Mouse (Mus musculus) heart, postnatal 10 days (tissue): ENCODE data around the gene Cbx6. TPM values are rescaled to one million over a fixed set of nuclear protein-coding genes. Genes with fewer than 3 reads are reported as not detected.
A peak's percentile ranks its signal among the peaks of the same experiment; 100 is the strongest.

ENCODE experiments used
- DNase-seq, 2 experiments: peaks; one replicate each; pipeline ENCODE4 v3.0.0; 2021
- intact Hi-C: fragments of 180-260 bp; cut with DNase I; formaldehyde crosslinking; loops from one replicate; pipeline ENCODE4 v1.15.1; 2025
- total RNA-seq, 2 experiments: library from RNA; stranded (reverse); gene quantifications; 2 replicates each; pipeline ENCODE4 v1.2.3; 2021

The Cbx6 gene
- 10 to 100 TPM; 40.7 to 48.7 TPM for total RNA-seq

DNA sequence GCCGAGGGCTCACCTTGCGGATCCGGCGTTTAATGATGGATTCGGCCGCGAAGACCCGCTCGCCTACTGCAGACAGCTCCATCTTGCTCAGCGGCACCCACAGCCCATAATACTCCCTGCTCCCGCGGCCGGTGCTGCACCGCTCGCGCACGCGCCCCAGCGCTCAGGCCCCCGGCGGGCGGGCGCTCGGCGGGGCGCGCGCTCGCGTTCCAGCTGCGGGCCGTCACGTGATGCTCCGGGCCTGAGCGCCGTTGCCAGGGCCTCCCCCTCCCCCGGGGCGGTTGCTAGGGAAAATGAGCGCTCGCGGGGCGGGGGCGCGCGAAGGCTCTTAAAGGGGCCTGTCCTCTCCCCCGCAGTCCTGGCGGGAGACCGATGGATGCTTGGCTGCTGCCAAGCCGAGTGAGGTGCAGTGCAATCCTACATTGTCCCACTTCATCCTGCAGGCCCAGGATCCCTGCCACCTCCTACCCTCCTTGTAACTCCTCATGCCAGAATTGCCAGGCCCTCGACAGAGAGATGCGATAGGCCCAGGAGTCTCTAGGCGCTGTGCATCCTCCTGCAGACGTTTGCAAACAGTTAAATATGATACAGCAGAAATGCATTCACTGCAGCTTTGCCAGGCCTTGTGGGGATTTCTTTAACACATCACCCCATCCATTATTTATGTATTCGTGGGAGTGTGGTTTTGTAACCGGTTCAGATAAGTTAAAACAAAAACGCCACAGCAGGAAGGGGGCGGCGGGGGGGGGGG lies at the start of gene Cbx6, which contains the start of gene Npcd:
Gene Cbx6, minus strand, starts transcription at position 559 of the 751 bp plus-strand sequence.
Gene Npcd, minus strand, starts transcription at position 108 of the 751 bp plus-strand sequence.
- DNase-seq = peak; percentile 98 to 99
- intact Hi-C loops = loop anchor here (5.0 kb wide), 2 partner anchors 93 to 248 kb away; no protein-coding TSS in a partner anchor

DNA sequence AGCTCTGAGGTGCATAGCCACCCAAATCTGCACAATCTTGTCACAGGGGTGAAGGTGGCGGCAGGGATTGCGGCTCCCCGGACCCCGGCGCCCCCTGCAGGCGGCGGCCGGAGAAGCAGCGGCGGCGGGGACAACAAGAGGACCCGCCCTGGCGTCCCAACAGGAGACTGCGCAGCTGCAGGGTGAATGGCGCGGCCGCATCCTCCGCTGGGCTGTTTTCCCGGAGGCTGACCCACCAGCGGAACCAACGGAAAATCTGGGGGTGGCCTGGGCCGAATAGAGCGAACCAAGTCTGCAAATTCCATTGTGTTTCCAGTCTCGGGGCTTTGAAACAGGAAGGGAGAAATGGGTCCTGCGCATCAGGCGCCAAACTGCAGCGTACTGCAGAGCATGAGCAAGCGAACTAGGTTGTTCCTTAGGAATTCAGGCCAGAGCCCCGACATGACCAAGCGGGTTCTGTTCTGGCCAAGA lies 48.9 kb upstream of the Cbx6 start:
- peak; percentile 96 to 97 for DNase-seq

DNA sequence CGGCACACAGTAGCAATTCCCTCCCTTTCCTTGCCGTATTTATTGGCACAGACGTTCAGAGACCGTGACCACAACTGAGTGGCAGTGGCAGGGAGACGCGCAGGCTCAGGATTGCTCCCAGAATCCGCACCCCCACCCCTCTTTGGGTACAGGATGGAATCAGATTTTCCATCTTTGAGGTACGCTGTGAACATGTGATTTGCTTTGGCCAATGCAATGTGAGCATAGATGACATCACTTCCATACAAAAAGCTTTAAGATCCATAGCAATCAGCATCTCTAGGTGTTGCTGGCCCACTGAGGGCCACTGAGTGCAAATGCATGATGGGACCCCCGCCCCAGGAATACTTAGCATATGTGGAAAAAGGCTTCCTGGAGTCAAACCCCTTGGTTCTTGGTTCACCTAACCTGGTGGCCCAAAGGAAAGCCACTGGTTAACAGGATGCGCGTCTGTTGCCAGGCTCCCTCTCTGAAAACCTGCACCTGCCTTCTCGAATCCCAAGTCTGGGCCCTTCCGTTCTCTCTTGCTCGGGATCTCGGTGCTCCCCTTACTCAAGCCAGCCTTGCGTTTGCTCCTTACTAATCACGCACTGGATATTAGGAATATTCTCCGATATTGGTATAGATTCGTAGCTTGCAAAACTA lies 48.3 kb upstream of the Cbx6 start:
- intact Hi-C loops = loop anchor here (1.0 to 5.0 kb wide), 2 partner anchors 50 to 125 kb away; no protein-coding TSS in a partner anchor

More for the DNA sequence above, 48.9 kb upstream of the Cbx6 start:
- intact Hi-C loops = loop anchor here (1.0 to 5.0 kb wide), 2 partner anchors 51 to 126 kb away; no protein-coding TSS in a partner anchor

DNA sequence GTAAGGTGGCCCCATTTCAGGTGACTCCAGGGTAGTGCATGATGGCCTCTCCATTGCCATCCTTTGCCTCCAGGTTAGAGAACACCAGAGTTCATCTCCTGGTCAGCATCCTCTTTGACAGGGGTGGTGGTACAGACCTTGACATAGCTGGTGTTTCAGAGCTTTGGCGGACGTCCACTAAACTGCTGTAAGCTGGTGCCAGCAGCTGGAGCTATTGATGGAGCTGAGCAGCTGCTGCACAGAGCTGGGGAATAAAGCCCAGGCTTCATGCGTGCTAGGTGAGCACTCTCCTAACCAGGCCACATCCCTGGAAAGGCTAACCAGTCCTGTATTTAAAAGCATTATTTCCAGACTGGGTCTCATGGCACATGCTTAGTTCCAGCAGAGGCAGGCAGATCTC lies 46.0 kb upstream of the Cbx6 start:
- intact Hi-C loops = loop anchor here (5.0 kb wide), 1 partner anchor 123 kb away; no protein-coding TSS in a partner anchor
- DNase-seq = no peak

More for the DNA sequence above, 48.3 kb upstream of the Cbx6 start:
- no peak for DNase-seq

- intact Hi-C loops = no loop called here
- peak; percentile 96 to 97 for DNase-seq
Measured at GRCm38 (mm10) chr15:79879319-79879718, 44.8 kb upstream of the Cbx6 start.

GRCm38 (mm10) chr15:79878725-79879136 lies 44.2 kb upstream of the Cbx6 start:
- DNase-seq = peak in 1 of 2 experiments; percentile 63
- intact Hi-C loops = no loop called here

GRCm38 (mm10) chr15:79875261-79875995 lies 40.9 kb upstream of the Cbx6 start:
- no peak for DNase-seq
- intact Hi-C loops = no loop called here

DNA sequence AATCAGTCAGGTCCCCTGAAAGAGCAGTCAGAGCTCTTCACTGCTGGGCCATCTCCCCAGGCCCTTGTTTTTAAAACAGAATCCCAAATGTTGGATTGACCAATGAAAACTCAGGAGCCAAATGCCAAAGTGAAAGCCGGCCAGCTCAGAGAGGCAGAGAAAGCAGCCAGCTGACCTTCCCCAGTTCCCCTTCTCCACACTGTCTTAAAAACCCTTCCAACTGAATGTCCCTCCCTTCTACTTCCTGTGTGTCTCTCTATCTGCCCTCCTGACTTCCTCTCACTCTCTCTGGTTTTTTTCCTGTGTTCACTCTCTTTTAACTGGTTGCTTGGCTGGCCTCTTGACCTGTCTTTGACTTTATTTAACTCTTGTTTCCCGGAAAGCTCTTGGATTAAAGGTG lies 39.5 kb upstream of the Cbx6 start:
- intact Hi-C loops = no loop called here
- no peak for DNase-seq

GRCm38 (mm10) chr15:79873545-79873944 lies 39.1 kb upstream of the Cbx6 start:
- DNase-seq = no peak
- intact Hi-C loops = no loop called here

- intact Hi-C loops = no loop called here
- no peak for DNase-seq
Measured at GRCm38 (mm10) chr15:79867260-79868002, 32.9 kb upstream of the Cbx6 start.

DNA sequence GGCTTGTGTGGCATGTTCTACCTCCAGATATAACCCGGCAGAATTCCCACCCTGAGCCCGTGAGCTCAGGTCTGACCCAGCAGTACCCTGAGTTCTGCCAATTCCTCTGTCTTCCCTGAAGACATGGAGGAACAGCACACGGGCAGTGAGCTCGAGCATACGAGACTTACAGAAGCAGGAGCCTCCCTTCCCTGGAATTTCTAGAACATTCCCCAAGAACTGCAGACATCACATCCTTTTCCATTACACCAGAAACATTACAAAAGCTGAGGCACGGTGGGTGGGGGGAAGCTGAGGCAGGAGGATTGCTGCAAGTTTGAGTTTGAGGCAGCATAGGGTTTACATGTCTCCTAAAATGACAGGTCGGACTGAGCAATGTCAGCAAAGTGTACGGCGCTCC lies 25.3 kb upstream of the Cbx6 start:
- intact Hi-C loops = no loop called here
- DNase-seq = no peak

GRCm38 (mm10) chr15:79858979-79859378 lies 24.5 kb upstream of the Cbx6 start:
- DNase-seq = no peak
- intact Hi-C loops = no loop called here

DNA sequence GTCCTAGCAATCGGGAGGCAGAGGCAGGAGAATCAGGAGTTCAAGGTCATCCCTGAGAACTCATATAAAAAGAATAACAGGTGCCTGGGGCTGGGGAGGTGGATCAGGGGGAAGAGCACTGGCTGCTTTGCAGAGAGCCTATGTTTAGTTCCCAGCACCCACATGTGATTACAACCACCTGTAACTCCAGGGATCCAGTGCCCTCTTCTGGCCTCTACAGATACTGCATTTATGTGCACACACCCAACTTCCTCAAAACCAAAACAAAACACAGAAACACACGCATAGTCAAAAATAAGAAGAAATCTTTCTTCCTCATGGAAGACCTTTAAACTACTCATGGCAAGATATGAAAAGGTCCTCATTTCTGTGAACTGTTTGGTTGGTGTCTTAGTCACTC lies 15.7 kb upstream of the Cbx6 start:
- intact Hi-C loops = no loop called here
- DNase-seq = no peak

- intact Hi-C loops = no loop called here
- peak; percentile 69 to 70 for DNase-seq
Measured at GRCm38 (mm10) chr15:79847100-79847499, 12.6 kb upstream of the Cbx6 start.

GRCm38 (mm10) chr15:79845986-79846385 lies 11.5 kb upstream of the Cbx6 start:
- intact Hi-C loops = no loop called here
- DNase-seq = no peak

- no peak for DNase-seq
- intact Hi-C loops = no loop called here
Measured at GRCm38 (mm10) chr15:79842985-79843384, 8.5 kb upstream of the Cbx6 start.

DNA sequence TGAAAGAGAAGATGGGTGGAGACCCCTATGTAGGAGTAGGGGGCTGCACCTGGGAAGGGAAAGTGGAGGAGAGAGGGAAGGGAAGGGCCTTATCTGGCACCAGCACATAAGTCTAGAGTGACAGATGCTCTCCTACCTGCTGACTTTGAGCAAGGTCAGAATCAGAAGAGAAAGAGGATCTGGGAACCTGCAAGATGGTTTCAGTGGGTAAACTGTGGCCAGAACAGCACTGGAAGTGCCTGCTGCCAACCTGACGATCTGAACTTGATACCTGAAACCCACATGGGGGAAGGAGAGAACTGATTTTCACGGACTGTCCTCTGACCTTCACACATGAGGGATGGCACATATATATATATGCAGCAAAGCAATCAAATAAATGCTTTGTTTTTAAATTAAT lies 5.8 kb upstream of the Cbx6 start:
- no peak for DNase-seq

GRCm38 (mm10) chr15:79834881-79835260 lies 383 bp upstream of the Cbx6 start:
- no peak for DNase-seq
- intact Hi-C loops = loop anchor here (5.0 kb wide), 2 partner anchors 92 to 247 kb away; no protein-coding TSS in a partner anchor

More for the DNA sequence above, 5.8 kb upstream of the Cbx6 start:
- intact Hi-C loops = no loop called here

DNA sequence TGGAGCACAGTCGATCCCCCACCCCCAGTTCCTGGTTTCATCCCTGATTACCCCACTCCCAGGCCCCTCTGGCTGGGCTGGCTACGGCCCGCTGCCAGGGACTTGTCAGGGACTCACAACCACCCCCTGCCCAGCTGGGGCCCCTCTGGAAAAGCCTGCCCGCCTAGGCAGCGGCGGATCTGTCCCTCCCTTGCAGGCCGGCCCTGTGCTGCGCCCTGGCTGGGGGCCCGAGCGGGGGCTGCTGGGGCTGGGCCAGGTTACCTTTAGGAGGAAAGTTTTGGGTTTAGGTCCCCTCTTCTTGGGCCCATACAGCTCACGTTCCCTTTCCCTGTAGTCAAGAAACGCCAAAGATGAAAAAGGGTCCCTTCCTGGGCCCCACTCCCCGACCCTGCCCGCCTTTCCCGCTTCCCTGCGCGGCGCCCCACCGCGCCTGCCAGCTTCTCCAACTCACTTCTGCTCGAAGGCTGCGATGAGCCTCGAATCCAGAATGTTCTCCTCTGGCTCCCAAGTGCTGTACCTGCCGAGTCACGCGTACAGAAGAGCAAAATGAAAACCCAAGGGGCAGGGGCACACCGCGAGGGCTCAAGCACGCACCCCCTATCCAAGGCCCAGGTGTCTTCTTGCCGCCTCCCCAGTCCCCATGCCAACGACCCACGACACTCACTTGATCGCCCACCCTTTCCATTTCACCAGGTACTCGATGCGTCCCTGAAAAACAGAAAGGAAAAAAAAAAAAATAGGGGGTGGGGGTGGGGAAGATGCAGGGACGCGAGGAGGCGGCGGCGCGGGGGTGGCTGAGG lies 1.0 kb downstream of the Cbx6 start:
- DNase-seq = peak; percentile 53 to 57
- intact Hi-C loops = loop anchor here (5.0 kb wide), 2 partner anchors 94 to 249 kb away; no protein-coding TSS in a partner anchor
